Mouse (Mus musculus): ENCODE results near the gene Slc8a1. TPM values are rescaled to one million over a fixed set of nuclear protein-coding genes. Genes with fewer than 3 reads are reported as not detected.

The Slc8a1 gene
- polyA plus RNA-seq, 1 experiment from 2014 or later = 0.89 TPM

DNA sequence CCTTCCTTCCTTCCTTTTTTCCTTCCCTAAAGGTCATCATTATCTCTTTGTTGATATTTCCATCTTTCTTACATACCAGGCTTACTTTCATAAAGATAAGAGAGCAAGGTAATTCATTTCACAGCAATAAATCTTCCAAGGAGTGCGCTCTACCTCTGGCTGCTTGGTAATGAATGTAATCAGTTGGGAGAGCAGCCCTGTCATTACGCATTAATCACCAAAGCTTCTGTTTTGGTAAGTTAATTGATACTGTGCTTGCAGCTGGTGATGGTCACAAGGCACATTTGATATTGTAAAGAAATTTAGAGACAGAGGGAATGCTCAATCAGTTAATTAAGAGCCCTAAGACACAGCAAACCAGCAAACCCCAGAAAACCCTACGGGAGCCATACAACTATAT is 130.7 kb downstream of the Slc8a1 start:
- Histone ChIP-seq H3K4me3 (no peak overlapping the region), H3K27ac (no peak overlapping the region), H3K9me3 (replicated peaks) (no peaks in the 10 kb centered on the region), H3K27me3 (replicated peaks) (no peaks in the 10 kb centered on the region), H3K36me3 (no peaks in the 10 kb centered on the region), H3K4me1 (no peaks in the 10 kb centered on the region), H3K9ac (no peak overlapping the region), H3K4me2 (no peak overlapping the region)
- ATAC-seq = no peak
- WGBS (ENCODE audit: insufficient replicate concordance) = 75% methylated on average over 3 of the region's 3 CpGs

DNA sequence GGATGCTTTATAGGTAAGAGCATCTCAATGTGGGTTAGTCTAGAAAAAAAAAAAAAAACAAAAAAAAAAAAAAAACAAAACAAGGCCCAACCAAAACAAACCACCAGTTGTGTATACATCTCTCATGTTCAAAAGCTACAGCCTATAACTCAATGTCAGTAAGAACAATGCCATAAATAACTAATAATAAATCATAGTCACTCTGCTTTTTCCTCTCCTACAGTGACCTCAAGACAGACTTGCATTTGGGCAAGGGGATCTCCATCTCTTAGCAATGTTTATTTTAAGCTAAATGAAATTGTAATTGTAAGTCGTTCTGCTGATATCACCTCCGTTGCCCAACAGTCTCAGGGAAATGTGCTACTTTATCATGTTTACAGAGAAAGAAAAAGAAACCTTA is 132.1 kb downstream of the Slc8a1 start:
- H3K36me3 ChIP-seq = no peaks in the 10 kb centered on the region
- H3K4me1 ChIP-seq = no peaks in the 10 kb centered on the region
- H3K27ac ChIP-seq = no peak overlapping the region
- 54% methylated on average over 2 of the region's 2 CpGs for WGBS (ENCODE audit: insufficient replicate concordance)
- no peak overlapping the region for H3K9ac ChIP-seq
- H3K4me3 ChIP-seq = no peak overlapping the region
- no peaks in the 10 kb centered on the region for H3K27me3 ChIP-seq (replicated peaks)
- no peak for ATAC-seq
- no peak overlapping the region for H3K4me2 ChIP-seq
- H3K9me3 ChIP-seq (replicated peaks) = no peaks in the 10 kb centered on the region

DNA sequence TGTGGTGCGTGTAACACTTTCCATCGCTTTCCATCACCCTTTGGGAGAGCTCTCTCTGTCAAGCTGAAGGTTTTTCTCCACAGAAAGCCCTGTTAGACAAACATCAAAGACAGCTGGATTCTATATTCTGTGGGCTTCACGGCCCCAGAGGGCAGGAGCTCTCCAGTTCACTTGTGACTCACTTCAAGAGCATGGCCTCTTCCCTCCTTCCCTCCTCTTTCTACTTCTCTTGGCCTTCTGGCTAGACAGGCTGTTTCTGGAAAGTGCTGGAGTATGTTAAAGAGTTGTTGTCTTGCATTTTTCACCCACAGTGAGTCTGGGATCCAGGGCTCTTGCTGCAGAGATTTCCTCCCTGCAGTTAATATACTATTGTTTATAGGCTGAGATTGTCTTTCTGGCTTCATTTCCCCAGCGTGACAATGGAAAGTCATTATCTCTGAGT is 132.9 kb downstream of the Slc8a1 start:
- no peak for ATAC-seq
- Histone ChIP-seq H3K4me2 (no peak overlapping the region), H3K27ac (no peak overlapping the region), H3K36me3 (no peaks in the 10 kb centered on the region), H3K9ac (no peak overlapping the region), H3K9me3 (replicated peaks) (no peaks in the 10 kb centered on the region), H3K4me3 (no peak overlapping the region), H3K4me1 (no peaks in the 10 kb centered on the region), H3K27me3 (replicated peaks) (no peaks in the 10 kb centered on the region)
- WGBS (ENCODE audit: insufficient replicate concordance) = 54% methylated on average over 4 of the region's 4 CpGs

DNA sequence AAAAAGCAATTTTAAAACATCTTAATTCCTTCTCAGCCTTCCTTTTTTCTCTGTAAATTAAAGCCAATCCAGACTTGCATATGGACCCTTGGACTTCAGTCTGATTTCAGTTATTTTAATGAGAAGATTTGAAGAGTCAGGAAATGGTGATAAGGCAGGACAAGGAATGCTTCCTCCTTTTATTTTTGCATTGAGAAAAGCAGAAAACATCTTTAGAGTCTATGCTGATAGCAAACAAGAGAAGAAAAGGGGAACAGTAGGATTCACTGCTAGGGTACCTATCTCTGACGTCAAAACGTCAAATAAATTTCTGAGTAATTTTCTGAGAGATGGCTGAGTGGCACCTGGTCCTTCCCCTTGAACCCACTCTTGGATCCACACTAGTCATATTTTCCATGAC is 139.1 kb downstream of the Slc8a1 start:
- no peak overlapping the region for H3K27ac ChIP-seq
- no peaks in the 10 kb centered on the region for H3K4me1 ChIP-seq
- H3K27me3 ChIP-seq (replicated peaks) = no peaks in the 10 kb centered on the region
- H3K9ac ChIP-seq = no peak overlapping the region
- 50% methylated on average over 2 of the region's 2 CpGs for WGBS (ENCODE audit: insufficient replicate concordance)
- no peaks in the 10 kb centered on the region for H3K9me3 ChIP-seq (replicated peaks)
- H3K36me3 ChIP-seq = no peaks in the 10 kb centered on the region
- ATAC-seq = no peak
- H3K4me3 ChIP-seq = no peak overlapping the region
- H3K4me2 ChIP-seq = no peak overlapping the region

DNA sequence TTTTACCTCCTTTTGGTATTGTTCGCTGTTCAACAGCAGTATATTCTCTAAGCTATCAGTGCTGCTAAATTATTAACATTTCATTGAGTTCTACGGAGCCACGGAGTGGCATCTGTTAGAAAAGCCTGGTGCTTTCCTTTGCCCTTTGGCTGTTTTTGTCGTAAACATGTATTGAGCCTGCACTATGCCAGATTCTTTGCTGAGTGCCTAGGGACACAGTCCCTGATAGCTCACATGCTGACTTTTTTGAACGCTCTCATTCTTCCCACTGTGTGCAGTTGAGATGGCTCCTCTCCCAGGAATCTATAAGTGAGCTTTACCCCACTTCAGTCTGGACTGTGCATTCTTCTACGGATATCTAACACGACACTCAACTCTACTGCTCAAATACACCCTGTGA is 148.4 kb downstream of the Slc8a1 start:
- no peak overlapping the region for H3K9ac ChIP-seq
- no peak for ATAC-seq
- H3K9me3 ChIP-seq (replicated peaks) = no peaks in the 10 kb centered on the region
- H3K27ac ChIP-seq = no peak overlapping the region
- WGBS (ENCODE audit: insufficient replicate concordance) = 80% methylated on average over 7 of the region's 7 CpGs
- no peak overlapping the region for H3K4me3 ChIP-seq
- no peaks in the 10 kb centered on the region for H3K27me3 ChIP-seq (replicated peaks)
- H3K36me3 ChIP-seq = no peaks in the 10 kb centered on the region
- H3K4me1 ChIP-seq = no peaks in the 10 kb centered on the region
- H3K4me2 ChIP-seq = no peak overlapping the region

DNA sequence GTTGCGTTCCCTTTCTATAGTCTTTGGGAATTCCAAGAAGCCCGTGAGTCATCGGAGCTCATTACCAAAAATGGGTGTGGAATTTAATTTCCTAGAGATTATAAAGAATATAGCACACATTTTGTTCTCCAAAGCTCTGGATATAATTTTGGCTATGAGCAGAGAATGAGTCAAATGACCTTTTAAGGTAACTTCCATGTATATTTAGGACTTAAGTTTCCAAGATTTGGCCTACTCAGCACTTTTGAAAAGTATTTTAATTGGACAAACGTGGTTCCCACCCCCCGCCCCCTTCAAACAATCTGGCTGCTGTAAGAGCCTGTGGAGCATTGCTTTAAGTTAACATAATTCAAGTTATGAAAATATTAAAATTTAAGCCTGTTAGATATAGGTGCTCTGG is 151.4 kb downstream of the Slc8a1 start:
- WGBS (ENCODE audit: insufficient replicate concordance) = 73% methylated on average over 5 of the region's 5 CpGs

DNA sequence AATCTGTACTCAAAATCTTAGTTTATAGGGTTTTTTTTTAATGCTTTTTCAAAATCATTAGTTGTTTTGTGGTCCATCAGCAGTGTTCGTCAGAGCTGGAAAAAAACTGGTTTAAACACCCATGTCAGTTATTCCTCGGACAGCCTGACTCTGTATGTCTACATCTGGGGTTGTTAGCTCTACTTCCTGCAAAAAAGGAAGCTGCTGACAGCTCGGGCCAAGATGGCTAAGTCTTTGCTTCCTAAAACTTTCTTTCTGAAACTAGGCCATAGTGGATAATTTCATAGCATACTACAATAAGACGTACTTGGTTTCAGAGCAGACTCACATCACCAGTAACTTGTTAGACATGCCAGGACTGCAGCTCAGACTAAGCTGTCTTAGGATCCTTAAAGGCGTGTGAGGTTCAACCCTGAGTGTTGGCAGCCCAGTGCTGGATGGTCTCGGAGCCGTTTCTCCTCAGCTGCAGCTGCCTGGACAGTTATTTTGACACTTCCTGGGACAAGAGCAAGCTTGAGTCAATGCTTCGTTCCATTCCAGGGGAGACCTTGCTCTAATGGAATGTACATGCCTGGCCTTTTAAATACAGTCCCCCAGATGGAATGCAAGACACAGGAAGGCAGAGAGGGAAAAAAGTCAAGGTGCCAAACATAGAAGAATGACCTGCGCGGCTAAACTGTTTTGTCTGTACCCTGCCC is 158.3 kb downstream of the Slc8a1 start:
- Histone ChIP-seq H3K9ac (no peak overlapping the region), H3K4me1 (no peaks in the 10 kb centered on the region), H3K4me2 (no peak overlapping the region), H3K9me3 (replicated peaks) (no peaks in the 10 kb centered on the region), H3K36me3 (no peaks in the 10 kb centered on the region), H3K4me3 (no peak overlapping the region), H3K27ac (no peak overlapping the region), H3K27me3 (replicated peaks) (no peaks in the 10 kb centered on the region)
- 53% methylated on average over 10 of the region's 10 CpGs for WGBS (ENCODE audit: insufficient replicate concordance)
- no peak for ATAC-seq

More for the DNA sequence above, 151.4 kb downstream of the Slc8a1 start:
- Histone ChIP-seq H3K27me3 (replicated peaks) (no peaks in the 10 kb centered on the region), H3K4me1 (no peaks in the 10 kb centered on the region), H3K4me3 (no peak overlapping the region), H3K9ac (no peak overlapping the region), H3K9me3 (replicated peaks) (no peaks in the 10 kb centered on the region), H3K4me2 (no peak overlapping the region), H3K36me3 (no peaks in the 10 kb centered on the region), H3K27ac (no peak overlapping the region)
- no peak for ATAC-seq

DNA sequence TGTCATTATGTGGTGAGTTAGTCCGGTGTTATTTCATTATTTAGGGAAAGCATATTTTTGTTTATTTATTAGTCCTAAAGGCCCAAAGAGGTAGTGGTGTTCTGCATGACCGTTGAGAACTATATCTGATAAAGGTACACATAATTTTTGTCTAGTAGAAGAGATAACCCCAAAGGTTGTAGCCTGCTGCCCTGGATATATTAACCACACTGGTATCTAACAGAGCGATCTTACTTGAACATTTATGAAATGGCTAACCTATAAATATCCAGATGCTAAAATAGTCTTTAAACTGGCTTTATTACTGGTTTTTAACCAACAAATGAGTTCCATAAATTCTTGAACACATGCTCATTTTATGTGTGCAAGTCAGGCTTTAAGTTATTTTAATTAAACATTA is 161.3 kb downstream of the Slc8a1 start:
- H3K4me3 ChIP-seq = no peak overlapping the region
- H3K27me3 ChIP-seq (replicated peaks) = no peaks in the 10 kb centered on the region
- no peaks in the 10 kb centered on the region for H3K36me3 ChIP-seq
- H3K4me1 ChIP-seq = no peaks in the 10 kb centered on the region
- H3K9ac ChIP-seq = no peak overlapping the region
- H3K27ac ChIP-seq = no peak overlapping the region
- H3K9me3 ChIP-seq (replicated peaks) = no peaks in the 10 kb centered on the region
- no peak overlapping the region for H3K4me2 ChIP-seq
- ATAC-seq = no peak
- 76% methylated on average over 3 of the region's 3 CpGs for WGBS (ENCODE audit: insufficient replicate concordance)

DNA sequence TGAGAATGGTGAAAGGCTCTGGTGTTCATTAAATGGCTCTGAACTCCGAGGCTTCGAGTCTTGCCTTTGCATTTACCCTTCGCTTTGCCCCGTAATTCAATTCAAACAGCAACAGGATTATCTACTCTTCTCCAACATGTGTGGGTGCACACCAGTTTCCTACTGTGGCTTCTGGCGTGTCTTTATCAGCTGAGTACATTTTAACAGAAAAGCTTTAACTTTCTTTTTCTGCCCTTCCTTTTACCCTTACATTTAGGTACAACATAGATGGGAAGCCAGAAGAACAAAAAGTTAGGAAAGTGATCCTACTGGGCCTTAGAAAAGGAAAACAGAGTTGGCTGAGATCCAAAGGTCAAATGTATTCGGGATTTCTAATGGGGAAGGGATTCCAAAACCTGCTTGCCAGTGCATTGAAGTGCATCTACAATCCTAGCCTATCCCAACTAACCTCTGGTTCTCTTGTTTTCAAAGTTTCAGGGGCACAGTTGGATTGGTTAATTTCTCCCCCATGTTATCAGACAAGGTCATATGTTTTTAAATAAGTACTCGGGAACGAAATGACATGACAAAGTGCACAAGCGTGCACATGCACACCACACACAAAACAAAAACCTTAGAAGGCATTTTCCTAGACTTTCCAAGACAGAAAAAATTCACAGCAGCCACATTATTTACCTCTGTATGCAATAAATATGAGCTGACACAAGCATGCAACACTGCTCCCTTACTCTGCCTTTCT is 172.4 kb downstream of the Slc8a1 start:
- WGBS (ENCODE audit: insufficient replicate concordance) = 37% methylated on average over 9 of the region's 9 CpGs
- Histone ChIP-seq H3K27ac (no peak overlapping the region; the same call in 1 of the 2 replicates), H3K36me3 (no peaks in the 10 kb centered on the region), H3K4me1 (peaks cover 15% of the 10 kb centered on the region; the same call in 1 of the 2 replicates), H3K4me2 (no peak overlapping the region), H3K9ac (no peak overlapping the region), H3K9me3 (replicated peaks) (no peaks in the 10 kb centered on the region), H3K4me3 (no peak overlapping the region), H3K27me3 (replicated peaks) (no peaks in the 10 kb centered on the region)
- ATAC-seq = peak; percentile 71

DNA sequence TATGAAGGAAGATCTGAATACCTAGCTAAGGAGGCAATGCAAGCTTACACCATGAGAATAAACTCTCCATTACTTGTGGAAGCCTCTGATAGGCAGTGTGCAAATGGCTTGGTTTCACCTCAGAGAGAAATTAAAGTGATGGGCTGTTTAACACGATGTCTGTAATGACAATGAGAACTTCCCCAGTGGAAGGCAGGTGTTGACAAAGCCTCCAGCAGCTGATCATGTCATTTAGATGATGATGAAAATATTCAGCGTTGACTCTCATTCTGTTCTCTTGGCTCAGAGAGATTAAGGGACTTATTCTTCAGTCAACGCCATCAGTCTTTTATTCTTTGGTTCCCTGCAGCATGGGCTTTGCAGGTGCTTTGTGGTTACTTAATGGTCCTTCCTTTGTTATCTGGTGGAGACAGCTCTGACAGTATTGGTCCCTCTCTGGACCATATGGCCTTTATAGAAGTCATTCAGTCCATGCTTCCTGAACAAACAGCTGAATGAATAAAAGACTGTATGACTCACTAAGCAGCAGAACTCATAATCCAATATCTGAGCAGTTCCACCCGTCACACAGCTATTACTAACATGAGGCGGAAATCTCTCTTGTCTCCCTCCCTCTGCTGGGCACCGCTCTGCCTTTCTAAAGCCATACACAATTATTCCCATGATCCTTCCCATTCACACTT is 184.0 kb downstream of the Slc8a1 start:
- Histone ChIP-seq H3K4me1 (no peaks in the 10 kb centered on the region), H3K4me2 (no peak overlapping the region), H3K36me3 (no peaks in the 10 kb centered on the region), H3K9me3 (replicated peaks) (no peaks in the 10 kb centered on the region), H3K9ac (no peak overlapping the region), H3K27ac (no peak overlapping the region), H3K4me3 (no peak overlapping the region), H3K27me3 (replicated peaks) (no peaks in the 10 kb centered on the region)
- no peak for ATAC-seq
- WGBS (ENCODE audit: insufficient replicate concordance) = 60% methylated on average over 6 of the region's 6 CpGs

DNA sequence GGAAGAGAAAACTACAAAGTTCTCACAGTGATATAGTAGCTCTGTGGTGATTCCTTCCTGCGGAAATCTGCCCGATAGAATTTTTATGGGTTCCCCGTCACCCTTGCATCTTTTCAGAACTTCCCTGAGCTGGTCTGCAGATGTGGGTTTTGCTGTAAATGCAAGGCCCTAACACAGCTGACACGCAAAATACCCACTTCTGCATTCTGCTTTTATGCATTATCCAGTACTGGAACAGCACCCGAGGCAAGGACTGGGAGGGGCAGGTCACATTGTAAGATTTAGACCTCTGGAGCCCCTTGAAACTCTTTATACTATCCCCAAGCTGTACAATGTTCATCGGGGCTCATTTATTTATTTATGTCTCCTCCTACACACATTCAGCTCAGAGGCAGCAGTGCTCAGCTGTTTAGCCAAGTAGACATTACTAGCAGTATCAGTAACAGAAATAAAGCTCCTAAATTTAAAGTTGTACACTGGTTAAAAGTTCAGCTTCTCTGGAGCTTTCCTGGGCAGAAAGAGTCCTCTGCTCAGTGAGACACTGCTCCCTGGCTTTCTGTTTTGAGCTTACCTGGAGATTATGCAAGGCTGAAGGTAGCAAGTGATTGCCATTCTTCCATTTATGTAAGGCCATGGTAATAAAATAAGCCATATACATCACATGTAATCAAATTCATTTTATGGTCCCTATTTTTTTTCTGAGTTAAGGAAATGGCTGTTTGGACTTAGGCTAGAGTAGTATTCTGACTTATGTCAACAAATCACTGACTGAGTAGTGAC is 186.1 kb downstream of the Slc8a1 start:
- Histone ChIP-seq H3K9me3 (replicated peaks) (no peaks in the 10 kb centered on the region), H3K4me3 (no peak overlapping the region), H3K4me1 (no peaks in the 10 kb centered on the region), H3K9ac (no peak overlapping the region), H3K27me3 (replicated peaks) (no peaks in the 10 kb centered on the region), H3K27ac (no peak overlapping the region), H3K36me3 (no peaks in the 10 kb centered on the region), H3K4me2 (no peak overlapping the region)
- 62% methylated on average over 6 of the region's 6 CpGs for WGBS (ENCODE audit: insufficient replicate concordance)
- no peak for ATAC-seq

DNA sequence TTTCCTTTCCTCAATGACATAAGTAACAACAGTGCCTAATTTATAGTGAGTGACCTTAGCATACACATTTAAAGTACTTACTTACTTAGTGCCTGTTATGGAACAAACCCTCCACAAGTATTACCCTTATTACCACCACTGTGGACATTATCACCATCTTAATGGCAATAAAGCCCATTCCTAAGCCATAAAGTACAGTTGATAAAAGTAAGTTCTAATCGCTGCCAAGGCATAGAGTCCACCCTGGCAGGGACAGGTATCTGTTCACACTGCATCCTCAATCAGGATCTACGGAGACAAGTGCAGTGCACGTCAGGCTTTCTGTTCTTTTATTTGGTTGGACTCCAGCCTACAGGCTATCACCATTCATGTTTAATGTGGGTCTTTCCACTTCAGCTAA is 187.3 kb downstream of the Slc8a1 start:
- no peak overlapping the region for H3K4me2 ChIP-seq
- WGBS (ENCODE audit: insufficient replicate concordance) = 79% methylated on average over 3 of the region's 3 CpGs
- H3K4me1 ChIP-seq = no peaks in the 10 kb centered on the region
- H3K27me3 ChIP-seq (replicated peaks) = no peaks in the 10 kb centered on the region
- H3K36me3 ChIP-seq = no peaks in the 10 kb centered on the region
- ATAC-seq = no peak
- H3K9ac ChIP-seq = no peak overlapping the region
- no peak overlapping the region for H3K27ac ChIP-seq
- H3K9me3 ChIP-seq (replicated peaks) = no peaks in the 10 kb centered on the region
- H3K4me3 ChIP-seq = no peak overlapping the region

Measured in liver, embryonic 12.5 days (tissue).